Mouse (Mus musculus) ES-Bruce4 (cell line): ENCODE data around the gene Ptprs.

Experiments
- CTCF ChIP-seq: IDR thresholded peaks from one replicate; pipeline ENCODE4 v1.8.1; 2011; ENCODE audit warnings: low read depth, low read length
- EP300 ChIP-seq: IDR thresholded peaks from 2 replicates; pipeline ENCODE4 v1.6.1; 2011; ENCODE audit warnings: low read depth, low read length; ENCODE audit not compliant: insufficient read depth
- POLR2A ChIP-seq: IDR thresholded peaks from one replicate; pipeline ENCODE4 v1.8.1; 2011; ENCODE audit warnings: low read length; ENCODE audit not compliant: insufficient read depth

GRCm38 (mm10) chr17:56411437-56411836, 64.8 kb downstream of the Ptprs start:
- no peak for TF ChIP-seq CTCF
- no peak for TF ChIP-seq POLR2A
- no peak for TF ChIP-seq EP300
